Mouse (Mus musculus): ENCODE measurements around the gene Ros1. TPM values are rescaled to one million over a fixed set of nuclear protein-coding genes. Genes with fewer than 3 reads are reported as not detected.

Gene Ros1
- not detected in 2 replicates for total RNA-seq (2014; rRNA removed)
- not detected in 2 replicates for polyA plus RNA-seq (2015; fragmentation: Nextera tagmentation; extraction: Ambion mirVana)

- Histone ChIP-seq H3K4me1 (ENCODE audit: insufficient read depth, low read length) (no peaks in the 10 kb centered on the region), H3K27ac (ENCODE audit: low read depth, low read length) (no peak within 1 kb of the TSS), H3K9ac (replicated peaks; ENCODE audit: low read length, poor library complexity, severe bottlenecking) (no peak within 1 kb of the TSS), H3K4me2 (ENCODE audit: low read depth, low read length, poor library complexity, severe bottlenecking) (no peak within 1 kb of the TSS), H3K36me3 (ENCODE audit: insufficient read depth, low read length) (no peaks in the 10 kb centered on the region), H3K4me3 (ENCODE audit: low read depth, low read length) (no peak within 1 kb of the TSS), H3K9me3 (ENCODE audit: low read length) (no peaks in the 10 kb centered on the region), H3K27me3 (ENCODE audit: insufficient read depth, low read length) (no peaks in the 10 kb centered on the region)
- no peak for TF ChIP-seq CTCF (IDR thresholded peaks at IDR 0.05)
- ATAC-seq (ENCODE audit: low FRiP score), result no peak
- WGBS, result 85% methylated on average over 7 of the region's 7 CpGs
- DNase-seq (ENCODE audit: low spot score), result no peak
Measured at GRCm38 (mm10) chr10:52194957-52195852, at the start of gene Ros1. TSS of gene Ros1 (minus strand) at chr10:52195244.

- Histone ChIP-seq H3K36me3 (ENCODE audit: insufficient read depth, low read length) (no peaks in the 10 kb centered on the region), H3K27ac (ENCODE audit: low read depth, low read length) (no peak overlapping the region), H3K4me3 (ENCODE audit: low read depth, low read length) (no peak overlapping the region), H3K4me2 (ENCODE audit: low read depth, low read length, poor library complexity, severe bottlenecking) (no peak overlapping the region), H3K27me3 (ENCODE audit: insufficient read depth, low read length) (no peaks in the 10 kb centered on the region), H3K9ac (replicated peaks; ENCODE audit: low read length, poor library complexity, severe bottlenecking) (no peak overlapping the region), H3K4me1 (ENCODE audit: insufficient read depth, low read length) (no peaks in the 10 kb centered on the region), H3K9me3 (ENCODE audit: low read length) (no peaks in the 10 kb centered on the region)
- TF ChIP-seq CTCF (IDR thresholded peaks at IDR 0.05), result no peak
- no peak for ATAC-seq (ENCODE audit: low FRiP score)
- 47% methylated on average over 7 of the region's 7 CpGs for WGBS
- DNase-seq (ENCODE audit: low spot score), result no peak
Measured at GRCm38 (mm10) chr10:52242680-52243323, 47.8 kb upstream of the Ros1 start.

DNA sequence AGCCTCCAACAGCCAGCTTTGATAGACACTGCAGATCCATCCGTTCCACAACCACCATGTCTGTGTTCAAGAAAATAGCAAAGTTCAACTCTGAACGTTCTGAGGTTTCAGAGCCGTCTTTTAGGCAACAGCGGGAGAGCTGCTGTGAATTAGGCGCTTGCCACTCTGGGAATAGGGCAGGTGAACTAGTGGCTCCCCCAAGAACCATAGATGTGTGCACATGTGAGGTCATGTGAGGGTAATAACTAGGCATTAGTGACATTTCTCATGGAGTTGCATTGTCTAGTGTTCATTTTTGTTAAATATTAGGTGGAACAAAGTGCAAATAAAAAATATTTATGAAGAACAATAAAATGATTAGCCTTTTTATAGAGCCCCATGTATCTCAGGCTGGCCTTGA lies 47.0 kb upstream of the Ros1 start:
- no peak overlapping the region for H3K4me3 ChIP-seq (ENCODE audit: low read depth, low read length)
- H3K4me2 ChIP-seq (ENCODE audit: low read depth, low read length, poor library complexity, severe bottlenecking), result no peak overlapping the region
- WGBS, result 94% methylated on average over 5 of the region's 5 CpGs
- no peak for TF ChIP-seq CTCF (IDR thresholded peaks at IDR 0.05)
- H3K9me3 ChIP-seq (ENCODE audit: low read length), result no peaks in the 10 kb centered on the region
- H3K36me3 ChIP-seq (ENCODE audit: insufficient read depth, low read length), result no peaks in the 10 kb centered on the region
- no peaks in the 10 kb centered on the region for H3K4me1 ChIP-seq (ENCODE audit: insufficient read depth, low read length)
- H3K9ac ChIP-seq (replicated peaks; ENCODE audit: low read length, poor library complexity, severe bottlenecking), result no peak overlapping the region
- no peak for ATAC-seq (ENCODE audit: low FRiP score)
- no peak for DNase-seq (ENCODE audit: low spot score)
- H3K27ac ChIP-seq (ENCODE audit: low read depth, low read length), result no peak overlapping the region
- no peaks in the 10 kb centered on the region for H3K27me3 ChIP-seq (ENCODE audit: insufficient read depth, low read length)

DNA sequence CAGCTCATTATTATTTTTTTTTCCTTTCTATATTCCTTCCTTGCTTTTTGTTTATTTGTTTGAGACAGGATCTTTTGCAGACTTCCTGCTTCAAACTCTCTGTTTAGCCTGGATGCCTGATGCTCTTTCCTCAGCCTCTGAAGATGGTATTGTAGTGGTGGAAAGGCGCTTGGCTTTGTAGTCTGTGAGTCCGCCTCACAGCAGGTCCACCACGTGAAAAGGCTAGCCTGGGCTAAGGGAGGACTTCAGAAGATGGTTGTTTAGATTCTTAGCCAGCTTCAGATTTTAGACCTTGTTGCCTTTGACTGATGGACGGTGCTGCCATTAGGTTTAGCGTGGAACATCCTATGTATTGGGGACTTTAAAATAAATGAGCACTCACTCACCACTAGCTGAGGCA lies 40.4 kb upstream of the Ros1 start:
- no peak overlapping the region for H3K4me2 ChIP-seq (ENCODE audit: low read depth, low read length, poor library complexity, severe bottlenecking)
- no peaks in the 10 kb centered on the region for H3K4me1 ChIP-seq (ENCODE audit: insufficient read depth, low read length)
- no peak for ATAC-seq (ENCODE audit: low FRiP score)
- no peak overlapping the region for H3K27ac ChIP-seq (ENCODE audit: low read depth, low read length)
- H3K9me3 ChIP-seq (ENCODE audit: low read length), result no peaks in the 10 kb centered on the region
- H3K27me3 ChIP-seq (ENCODE audit: insufficient read depth, low read length), result no peaks in the 10 kb centered on the region
- DNase-seq (ENCODE audit: low spot score), result no peak
- H3K9ac ChIP-seq (replicated peaks; ENCODE audit: low read length, poor library complexity, severe bottlenecking), result no peak overlapping the region
- no peak overlapping the region; the same call in 1 of the 2 replicates for H3K4me3 ChIP-seq (ENCODE audit: low read depth, low read length)
- TF ChIP-seq CTCF (IDR thresholded peaks at IDR 0.05), result no peak
- 84% methylated on average over 5 of the region's 5 CpGs for WGBS
- H3K36me3 ChIP-seq (ENCODE audit: insufficient read depth, low read length), result no peaks in the 10 kb centered on the region

DNA sequence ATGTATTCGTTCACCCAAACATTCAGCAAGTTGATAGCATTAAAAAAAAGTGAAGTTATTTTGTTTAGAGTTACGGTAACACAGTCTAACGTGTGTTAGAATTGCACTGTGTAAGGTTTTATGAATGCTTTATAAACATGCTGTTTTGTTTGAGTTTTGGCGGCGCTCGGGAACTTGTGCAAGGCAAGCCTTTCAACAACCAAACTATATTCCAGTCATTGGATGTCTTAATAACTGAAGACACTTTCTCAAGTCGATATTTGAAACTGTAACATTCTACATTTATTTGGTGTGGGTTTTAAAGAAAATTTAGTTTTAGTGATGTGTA lies 39.6 kb upstream of the Ros1 start:
- no peaks in the 10 kb centered on the region for H3K27me3 ChIP-seq (ENCODE audit: insufficient read depth, low read length)
- DNase-seq (ENCODE audit: low spot score) (no peak), ATAC-seq (ENCODE audit: low FRiP score) (no peak)
- no peak overlapping the region for H3K27ac ChIP-seq (ENCODE audit: low read depth, low read length)
- H3K9me3 ChIP-seq (ENCODE audit: low read length), result no peaks in the 10 kb centered on the region
- peak overlapping the region; percentile 90 for H3K4me2 ChIP-seq (ENCODE audit: low read depth, low read length, poor library complexity, severe bottlenecking)
- no peak for TF ChIP-seq CTCF (IDR thresholded peaks at IDR 0.05)
- peak overlapping the region; percentile 88 for H3K4me3 ChIP-seq (ENCODE audit: low read depth, low read length)
- H3K4me1 ChIP-seq (ENCODE audit: insufficient read depth, low read length), result no peaks in the 10 kb centered on the region
- H3K9ac ChIP-seq (replicated peaks; ENCODE audit: low read length, poor library complexity, severe bottlenecking), result no peak overlapping the region
- 7% methylated on average over 7 of the region's 7 CpGs for WGBS
- H3K36me3 ChIP-seq (ENCODE audit: insufficient read depth, low read length), result no peaks in the 10 kb centered on the region

All from midbrain, postnatal 0 days (tissue).